Mouse (Mus musculus): ENCODE data around the gene Zfand6.

Gene Zfand6

DNA sequence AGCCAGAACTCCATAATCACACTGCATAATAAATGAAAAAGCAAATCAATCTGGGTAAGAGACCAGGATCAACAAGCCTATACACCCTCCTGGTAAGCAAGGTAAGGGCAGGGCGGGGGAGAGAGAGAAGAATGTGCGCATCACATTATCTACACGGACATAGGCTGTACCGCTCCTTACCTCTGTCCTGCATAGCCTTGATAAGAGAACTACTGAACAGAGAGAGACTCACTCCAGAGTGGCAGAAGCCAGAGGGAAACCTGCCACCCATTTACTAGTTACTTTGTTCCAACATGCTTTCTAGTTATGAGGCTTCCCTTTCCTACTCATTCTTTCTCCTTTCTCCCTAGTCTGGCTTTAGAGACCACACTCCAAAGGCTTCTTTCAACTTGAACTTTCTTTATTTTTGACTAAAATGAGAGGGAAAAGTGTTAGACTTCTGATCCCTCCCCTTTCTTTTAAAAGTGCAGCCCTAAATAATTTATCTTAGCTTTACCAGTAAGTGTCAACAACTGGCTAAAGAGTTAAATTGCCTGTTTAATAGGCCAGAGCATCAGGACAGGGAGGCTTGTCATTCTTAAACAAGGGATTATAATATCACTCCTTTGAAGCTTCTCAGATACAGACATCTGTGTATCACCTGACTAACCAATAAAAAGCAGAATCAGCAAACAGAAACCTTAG, 38.3 kb downstream of the Zfand6 start:
- DNase-seq (ENCODE audit: low spot score): no peak

DNA sequence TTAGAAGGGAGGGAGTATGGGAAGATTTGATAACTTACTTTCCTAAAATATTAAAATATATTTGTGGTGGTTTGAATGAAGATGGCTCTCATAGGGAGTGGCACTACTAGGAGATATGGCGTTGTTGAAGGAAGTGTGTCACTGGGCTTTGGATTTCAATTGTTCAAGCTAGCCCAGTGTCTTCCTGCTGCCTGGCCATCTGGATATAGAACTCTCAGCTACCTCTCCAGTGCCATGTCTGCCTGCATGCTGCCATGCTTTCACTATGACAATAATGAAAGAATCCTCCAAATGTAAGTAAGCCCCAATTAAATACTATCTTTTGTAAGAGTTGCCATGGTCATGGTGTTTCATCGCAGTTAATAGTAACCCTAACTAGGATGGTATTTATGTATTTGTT, 40.7 kb downstream of the Zfand6 start:
- no peak for DNase-seq (ENCODE audit: low spot score)

DNA sequence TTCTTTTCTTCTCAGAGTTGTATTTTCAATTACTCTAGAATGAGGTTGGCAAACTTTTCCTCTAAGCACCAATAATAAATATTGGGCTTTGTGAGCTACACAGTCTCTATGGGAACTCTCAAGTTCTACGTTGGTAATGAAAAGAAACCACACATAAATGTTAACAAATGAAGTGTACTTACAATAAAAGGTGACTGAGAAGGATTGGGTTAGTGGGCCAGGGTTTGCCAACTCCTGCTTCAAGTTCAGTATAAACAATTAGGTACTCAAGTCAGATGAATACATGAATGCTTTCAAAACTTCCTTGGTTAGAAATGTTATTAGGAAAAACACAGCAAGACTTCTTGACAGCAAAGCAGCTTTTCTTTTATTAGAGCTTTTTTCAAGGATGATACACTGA, 43.5 kb downstream of the Zfand6 start:
- DNase-seq (ENCODE audit: low spot score): no peak

DNA sequence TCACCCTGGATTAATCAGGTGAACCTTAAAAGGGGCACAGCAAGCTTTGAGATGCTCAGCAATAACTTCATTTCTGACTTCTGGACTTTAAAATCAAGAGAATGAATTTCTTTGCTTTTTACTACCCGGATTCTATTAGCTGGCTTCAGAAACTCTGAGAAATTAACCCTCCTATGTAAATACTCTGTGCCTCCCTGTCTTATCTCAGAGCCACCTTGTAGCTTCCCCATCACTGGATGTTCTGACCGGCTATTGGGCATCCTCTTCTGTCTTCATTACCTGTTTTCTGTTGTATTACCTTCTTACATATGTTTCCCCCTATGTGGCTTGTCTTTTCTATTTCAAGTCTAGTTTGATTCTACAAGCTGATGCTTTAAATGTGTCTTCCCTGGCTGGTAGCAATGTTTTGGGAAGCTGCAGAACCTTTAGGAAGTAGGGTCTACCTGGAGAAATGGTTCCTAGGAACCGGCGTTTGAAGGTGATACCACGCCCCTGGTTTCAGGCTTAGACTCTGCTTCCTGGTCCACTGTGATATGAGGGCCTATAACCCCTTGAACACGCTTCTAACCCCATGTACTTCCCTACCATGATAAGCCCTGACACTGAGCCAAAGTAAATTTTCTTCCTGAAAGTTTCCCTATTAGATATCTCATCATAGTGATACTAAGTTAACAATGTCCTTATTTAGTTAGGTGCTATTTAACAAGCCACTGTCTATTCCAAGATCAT, 46.3 kb downstream of the Zfand6 start:
- DNase-seq (ENCODE audit: low spot score): no peak

DNA sequence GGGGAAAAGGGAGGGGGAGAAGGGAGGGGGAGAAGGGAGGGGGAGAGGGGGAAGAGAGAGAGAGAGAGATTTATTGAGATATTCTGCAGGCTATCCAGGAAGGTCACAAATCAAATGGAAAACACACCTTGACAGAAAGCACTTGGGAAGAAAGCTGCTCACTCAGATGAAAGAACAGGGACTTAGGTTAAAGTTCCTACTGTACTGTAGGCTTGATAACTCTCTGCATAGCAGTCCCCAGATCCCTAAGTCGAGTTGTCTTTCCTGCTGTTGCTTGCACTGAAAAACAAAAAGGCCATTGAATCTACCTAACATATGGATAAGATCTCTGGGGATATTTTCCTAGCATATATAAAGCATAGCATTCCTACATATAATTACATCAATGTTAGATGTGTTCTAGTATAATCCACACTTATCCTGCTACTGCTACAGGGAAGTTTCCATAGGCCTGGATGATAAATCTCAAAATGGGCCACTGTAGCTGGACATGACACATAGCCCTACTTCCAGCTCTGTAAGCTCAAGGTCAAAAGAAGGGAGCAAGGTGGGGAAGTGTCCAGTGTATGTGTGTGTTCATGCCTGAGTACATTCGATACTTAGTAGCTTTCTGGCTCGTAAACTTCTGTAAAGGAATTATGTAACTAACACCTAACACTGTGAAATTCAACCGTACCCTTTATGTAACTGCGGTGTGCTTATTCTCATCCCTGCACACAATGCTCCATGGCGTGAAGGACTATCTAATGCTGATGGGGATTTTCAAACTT, 47.4 kb downstream of the Zfand6 start:
- DNase-seq (ENCODE audit: low spot score): no peak

DNA sequence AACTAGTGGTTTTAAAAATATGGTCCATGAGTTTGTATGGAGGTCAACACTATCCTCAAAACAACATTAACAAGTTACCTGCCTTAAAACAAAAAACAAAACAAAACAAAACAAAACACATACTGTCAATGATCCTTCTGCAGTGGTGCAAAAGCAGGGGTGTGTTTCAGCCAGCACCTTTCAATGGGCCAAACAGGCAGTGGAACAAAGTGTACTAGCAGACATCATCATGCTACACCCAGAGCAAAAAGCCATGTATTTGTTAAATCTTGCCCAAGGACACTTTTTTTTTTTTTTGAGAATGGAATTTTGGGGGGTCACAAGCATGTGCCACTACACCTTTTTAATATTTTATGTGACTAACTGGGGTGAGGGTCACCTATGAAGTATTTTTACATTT, 52.8 kb downstream of the Zfand6 start:
- DNase-seq (ENCODE audit: low spot score): no peak

DNA sequence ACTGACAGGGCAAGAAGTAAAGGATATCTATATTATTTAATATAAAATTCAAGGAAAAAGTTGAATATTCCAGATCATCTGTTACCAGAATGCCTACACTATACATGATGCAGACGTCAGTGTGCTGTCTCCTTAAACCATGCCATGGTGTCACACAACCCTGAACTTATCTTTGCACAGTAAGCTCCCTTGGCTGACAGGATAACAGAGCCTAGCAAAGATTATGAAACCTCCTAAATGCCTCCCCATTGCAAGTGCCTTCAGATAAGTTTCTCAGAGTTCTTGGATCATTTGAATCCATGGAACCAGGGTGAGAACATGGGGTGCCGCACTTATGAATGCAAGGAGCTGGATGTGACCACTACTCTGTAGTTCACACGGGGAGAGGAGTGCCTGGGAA, 57.9 kb downstream of the Zfand6 start:
- DNase-seq (ENCODE audit: low spot score): no peak

DNA sequence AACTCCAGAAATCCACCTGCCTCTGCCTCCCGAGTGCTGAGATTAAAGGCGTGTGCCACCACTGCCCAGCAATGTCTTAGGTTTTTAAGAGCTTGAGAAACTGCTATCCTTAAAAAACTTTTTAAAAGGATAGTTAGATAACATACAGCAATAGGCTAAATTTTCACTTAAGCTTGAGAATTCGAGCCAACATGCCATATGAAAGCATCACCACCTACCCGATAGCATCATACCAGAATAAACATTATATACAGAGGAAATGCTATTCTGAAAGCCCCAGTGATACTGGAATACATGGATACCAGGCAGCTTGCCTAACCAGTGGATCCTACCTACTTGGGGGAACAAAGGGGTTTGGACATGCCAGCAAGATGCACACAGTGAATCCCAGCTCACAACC, 66.0 kb downstream of the Zfand6 start:
- no peak for DNase-seq (ENCODE audit: low spot score)

DNA sequence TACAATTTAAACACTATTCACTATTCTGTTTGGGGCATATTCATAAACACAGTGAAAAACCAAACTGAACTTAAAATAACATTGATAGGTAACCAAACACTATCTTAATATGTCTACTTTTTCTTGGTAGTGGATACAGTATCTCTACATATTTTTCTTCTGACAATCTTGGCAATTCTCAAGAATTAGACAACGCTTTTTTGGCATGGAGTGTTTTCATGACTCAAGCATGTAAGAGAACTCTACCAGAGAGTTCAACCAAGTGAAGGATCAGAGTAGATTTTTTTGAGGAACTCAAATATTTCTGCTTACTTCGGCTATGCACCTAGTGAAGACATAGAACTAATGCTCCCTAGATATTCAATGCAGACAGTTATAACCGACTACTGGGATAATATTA, 68.8 kb downstream of the Zfand6 start:
- no peak for DNase-seq (ENCODE audit: low spot score)

DNA sequence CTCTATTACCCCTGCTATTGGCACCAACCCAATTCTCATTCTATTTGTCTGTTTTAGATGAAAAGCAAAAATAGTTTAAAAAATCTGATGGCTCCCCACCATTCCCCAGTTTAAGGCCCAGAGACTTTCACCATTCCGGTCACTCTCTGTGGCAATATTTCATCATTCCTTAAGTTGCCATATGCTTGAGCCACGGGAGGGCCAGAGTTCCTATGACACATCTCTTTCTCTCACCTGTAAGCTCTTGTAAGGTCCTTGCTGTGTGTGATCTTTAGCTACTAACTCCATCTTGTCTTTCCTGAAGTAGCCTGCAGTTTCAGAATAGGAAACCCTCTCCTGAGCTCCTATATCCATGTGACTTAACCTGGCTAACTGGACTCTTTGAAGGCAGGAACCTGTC, 70.8 kb downstream of the Zfand6 start:
- no peak for DNase-seq (ENCODE audit: low spot score)

DNA sequence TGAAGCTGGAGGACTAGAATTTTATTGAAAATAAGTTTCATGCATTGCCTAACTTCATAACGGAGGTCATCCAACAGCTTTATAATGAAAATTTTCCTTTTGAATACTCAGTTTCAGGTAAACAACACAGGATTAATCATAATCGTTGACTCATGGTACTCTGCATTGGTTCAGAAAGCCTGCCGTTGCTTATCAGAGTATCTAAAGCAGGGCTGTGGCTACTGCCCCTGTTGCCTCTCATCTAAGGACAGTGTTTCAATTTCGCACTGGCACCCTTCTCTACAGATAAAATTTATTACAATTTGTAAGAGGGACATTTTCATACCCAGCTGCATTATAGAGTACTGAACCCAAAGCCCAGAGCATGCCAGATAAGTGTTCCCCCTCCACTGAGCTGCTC, 77.3 kb downstream of the Zfand6 start:
- DNase-seq (ENCODE audit: low spot score): no peak

DNA sequence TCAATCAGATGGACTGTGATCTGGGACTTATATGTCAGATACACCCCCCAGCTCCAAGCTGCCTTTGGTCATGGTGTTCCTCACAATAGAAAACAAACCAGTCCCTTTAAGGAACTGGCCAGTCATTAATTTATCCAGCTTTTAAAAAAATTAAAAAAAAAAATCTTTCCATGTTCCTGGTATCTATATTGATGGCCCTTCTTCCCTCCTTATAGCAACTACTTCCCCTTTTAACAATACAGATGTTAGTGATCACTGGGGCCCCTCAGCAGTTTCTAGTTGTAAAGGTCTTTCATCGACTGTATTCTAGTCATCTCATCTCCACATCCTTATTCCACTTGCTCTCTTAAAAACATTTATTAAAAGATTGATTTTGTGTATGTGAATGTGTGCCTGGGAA, 78.2 kb downstream of the Zfand6 start:
- no peak for DNase-seq (ENCODE audit: low spot score)

DNA sequence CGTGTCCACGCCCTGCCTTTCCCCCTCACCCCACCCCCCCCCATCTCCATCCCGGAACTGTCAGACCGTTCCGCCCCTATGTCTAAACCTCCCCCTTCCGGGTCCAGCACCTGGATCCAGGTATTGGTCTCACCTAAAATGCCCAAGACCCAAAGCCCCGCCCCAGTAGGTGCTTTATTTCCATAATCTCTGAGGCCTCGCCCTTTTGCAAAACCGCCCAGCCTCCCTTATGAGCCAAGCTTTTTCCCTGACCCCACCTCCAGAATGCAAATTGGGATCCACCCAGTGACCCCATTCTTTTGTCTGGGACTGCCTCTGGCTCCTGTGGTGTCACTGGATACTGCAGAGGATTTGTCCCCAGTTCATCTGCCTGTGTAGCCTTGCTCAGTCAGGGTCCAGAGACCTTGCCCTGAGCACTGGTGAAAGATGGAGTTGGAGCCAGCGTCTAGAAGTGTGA, 83.4 kb downstream of the Zfand6 start, which contains the start of gene Fah:
Gene Fah, minus strand, starts transcription at position 430 of the 457 bp plus-strand sequence.
- DNase-seq (ENCODE audit: low spot score): peak; percentile 21

DNA sequence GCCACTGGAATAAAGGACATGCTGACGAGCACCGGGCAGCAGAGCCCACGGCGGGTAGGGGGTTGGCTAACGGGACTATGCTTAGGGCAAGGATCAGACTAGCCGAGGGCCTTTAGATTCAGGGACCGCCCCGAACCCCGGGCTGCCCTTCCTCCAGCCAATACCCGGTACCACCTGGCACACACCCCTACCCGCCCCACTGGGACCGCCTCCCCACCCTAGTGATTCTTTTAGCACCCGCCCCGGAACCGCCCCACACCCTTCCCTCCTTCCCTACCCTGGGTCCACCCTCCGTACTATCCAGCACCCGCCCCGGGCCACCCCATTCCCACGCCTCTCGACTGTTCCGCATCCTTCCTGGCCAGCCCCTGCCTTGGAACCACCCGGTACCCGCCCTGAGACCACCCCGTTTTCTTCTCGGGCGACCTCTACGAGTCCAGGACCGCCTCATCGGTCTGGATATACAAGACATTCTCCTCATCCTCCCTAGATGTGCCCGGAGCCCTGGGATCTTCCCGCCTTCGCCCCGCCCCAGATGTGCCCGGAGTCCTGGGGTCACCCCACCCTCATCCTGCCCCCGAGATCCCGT, 84.0 kb downstream of the Zfand6 start:
- peak; percentile 65 for DNase-seq (ENCODE audit: low spot score)

DNA sequence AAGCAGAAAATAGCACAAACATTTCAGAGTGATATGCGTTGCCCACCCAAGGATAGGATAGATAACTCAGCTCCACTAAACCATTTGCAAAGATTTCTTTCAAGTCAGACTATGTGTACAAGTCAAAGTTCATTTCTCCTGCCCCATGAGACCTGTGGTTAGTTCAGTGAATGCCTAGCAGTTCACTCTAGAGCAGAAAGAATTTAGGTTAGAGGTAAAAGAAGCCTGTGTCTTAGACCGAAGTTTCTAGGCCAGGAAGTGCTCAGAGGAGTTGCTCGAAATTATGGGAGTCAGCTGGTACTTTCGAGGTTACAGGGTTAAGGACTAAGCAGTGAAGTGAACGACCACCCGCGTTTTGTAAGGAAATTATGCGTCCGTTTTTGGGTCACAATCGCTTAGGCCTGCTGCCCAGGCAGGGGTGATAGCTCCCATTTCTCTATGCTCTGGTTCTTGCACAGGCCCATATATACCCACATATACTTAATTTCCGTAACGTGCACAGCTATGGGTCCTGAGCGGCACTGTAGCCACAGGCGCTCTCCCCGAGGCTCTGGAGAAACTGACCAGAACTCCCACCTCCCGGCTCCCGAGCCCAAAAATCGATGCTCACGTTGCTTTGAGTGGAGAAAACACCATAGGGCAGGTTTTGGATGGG, 84.6 kb downstream of the Zfand6 start:
- no peak for DNase-seq (ENCODE audit: low spot score)

DNA sequence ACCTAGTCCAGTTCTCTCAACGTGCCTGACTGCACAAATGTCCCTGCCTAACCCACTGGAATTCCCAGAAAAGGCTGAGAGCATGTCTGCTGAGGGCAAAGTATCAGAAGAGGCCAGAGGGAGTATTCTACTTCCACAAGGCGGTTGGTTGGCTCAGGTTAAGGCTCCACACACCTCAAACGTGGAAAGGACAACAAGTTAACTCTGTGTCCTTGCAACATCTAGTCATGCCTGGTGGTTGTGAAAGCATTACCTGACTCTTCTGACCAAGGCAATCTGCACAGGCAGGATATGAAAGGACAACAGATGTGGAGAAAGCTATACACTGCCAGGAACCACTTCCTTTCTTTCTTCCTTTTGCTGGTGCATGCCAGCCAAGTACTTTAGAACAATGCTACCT, 85.3 kb downstream of the Zfand6 start:
- DNase-seq (ENCODE audit: low spot score): no peak

DNA sequence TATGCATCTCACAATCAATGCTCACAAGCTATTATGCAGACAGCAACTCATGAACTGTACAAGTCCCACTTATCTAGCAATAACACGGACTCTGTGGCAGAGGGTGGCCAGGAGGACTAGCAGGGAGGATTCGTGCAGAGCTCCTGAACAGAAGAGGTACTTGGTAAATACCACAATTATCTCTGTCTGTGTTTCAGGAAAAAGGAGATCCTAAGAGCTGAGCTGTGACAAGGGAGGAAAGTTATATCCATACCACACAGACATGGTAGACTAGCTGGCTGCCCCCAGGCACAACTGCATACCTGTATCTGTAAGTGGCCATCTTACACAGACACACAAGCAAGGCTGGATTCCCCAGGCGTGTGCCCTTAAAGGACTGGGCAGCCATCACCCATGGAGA, 88.4 kb downstream of the Zfand6 start:
- DNase-seq (ENCODE audit: low spot score): no peak

DNA sequence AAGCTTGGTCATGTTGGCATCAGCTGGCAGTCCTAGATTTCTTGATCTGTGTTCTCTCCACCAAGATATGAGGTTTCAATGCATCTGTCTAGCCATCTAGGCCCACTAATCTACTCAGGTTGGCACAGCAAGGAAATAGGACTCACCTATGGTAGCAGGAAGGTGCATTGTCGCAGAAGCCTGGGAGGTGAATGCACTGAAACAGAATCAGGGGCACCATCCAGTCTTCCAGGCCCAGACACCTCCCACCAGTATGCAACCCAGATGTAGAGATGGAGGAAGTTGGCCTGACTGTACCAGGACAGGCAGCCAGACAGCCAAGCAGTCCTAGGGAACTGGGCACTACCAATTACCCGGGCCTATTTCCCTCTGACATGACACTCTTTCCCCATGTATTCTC, 89.1 kb downstream of the Zfand6 start:
- DNase-seq (ENCODE audit: low spot score): no peak

DNA sequence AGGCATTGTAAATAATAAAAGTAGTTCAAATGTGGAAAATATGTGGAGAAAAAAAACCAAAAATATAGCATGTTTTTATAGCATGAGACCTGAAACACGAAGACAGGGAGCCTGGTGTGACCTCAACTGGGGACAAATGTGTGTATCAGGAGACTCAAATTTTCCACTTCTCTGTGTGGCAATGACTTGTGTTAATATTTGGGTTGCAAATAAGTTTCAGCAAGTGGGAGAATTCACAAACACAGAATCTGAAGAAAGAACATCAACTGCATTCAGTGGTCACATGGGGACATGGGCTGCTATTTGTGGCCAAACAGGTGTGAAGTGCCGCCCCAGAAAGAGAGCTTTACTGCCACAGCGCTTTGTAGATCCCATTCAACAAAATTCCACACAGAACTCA, 93.1 kb downstream of the Zfand6 start:
- no peak for DNase-seq (ENCODE audit: low spot score)

DNA sequence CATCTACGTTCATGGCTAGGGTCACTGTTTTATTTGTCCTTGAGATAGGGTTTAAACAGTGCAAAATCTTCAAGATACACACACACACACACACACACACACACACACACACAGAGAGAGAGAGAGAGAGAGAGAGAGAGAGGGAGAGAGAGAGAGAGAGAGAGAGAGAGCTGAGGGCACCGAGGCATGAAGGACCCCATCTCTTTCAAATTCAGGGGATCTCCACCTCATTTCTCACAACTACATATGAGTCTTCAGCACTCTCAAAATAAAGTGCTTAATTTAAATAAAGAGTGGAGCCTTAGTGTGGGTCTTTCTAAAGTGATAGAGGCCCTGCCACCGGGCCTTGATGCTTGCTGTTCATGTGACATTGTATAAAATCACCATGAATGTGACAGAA, 93.8 kb downstream of the Zfand6 start:
- DNase-seq (ENCODE audit: low spot score): no peak

DNA sequence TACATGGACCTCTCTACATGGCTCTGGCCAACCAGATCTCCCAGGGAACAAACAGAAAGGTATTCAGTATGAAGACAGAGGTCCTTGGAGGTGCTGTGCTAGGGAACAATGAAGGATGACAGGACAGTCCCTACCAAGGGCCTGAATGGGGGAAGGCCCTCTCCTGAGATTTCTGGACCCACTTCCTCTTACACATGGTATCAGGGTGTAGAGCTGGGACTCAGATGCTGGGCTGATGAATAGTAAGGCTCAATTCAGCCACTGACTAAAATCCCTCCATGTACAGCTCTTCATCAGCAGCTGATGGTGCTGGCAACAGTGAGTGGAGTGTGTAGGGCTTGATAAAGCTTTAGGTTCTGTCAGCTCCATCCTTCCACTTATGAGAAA, 94.8 kb downstream of the Zfand6 start:
- no peak for DNase-seq (ENCODE audit: low spot score)

Measured in ovary, postnatal 14 days (tissue).